Mouse (Mus musculus) spleen, postnatal 10 days (tissue): Measurements from ENCODE around the gene Ppfia3.
"Not testable (repeated sequence)": the region's sequence is repeated elsewhere in the genome, so short reads cannot be mapped to it uniquely, and the experiment has no call there.

Experiments
- DNase-seq, 2 experiments: peaks; one replicate each; pipeline ENCODE4 v3.0.0; 2021 to 2022; ENCODE audit warnings: low spot score in 2 of 2

Gene Ppfia3

DNA sequence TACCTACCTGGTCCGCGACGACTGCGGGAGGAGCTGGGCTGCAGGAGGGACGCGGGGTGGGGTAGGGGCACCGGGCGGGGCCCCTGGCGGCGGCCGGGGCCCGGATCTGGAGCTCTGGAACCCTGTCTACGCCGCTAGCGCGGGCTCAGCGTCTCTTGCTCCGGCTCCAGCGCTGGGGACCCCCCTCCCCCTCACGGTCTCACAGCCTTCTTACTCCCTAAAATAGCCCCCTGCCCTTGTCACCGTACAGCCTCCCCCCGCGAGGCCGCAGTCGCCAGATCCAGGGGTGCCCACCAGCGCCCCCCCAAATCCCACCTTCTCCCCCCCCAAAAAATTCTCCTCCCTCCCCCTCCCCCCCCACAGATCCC lies at the start of gene Ppfia3:
Ppfia3 (minus strand) TSS at position 368 of the 368 bp plus-strand sequence.
- DNase-seq: no peak

DNA sequence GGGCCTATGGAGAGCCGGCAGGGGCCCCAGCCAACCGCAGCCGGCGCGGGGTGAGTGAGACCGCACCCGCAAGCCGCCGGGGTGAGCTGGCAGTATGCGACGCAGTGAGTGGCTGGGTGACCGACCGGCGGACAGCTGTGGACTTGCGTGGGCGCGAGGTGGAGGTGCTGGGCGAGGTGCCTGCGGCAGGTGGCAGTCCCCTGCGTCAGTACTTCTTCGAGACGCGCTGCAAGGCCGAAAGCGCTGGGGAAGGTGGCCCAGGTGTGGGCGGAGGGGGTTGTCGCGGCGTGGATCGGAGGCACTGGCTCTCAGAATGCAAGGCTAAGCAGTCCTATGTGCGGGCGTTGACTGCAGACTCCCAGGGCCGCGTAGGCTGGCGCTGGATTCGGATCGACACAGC lies 48.8 kb upstream of the Ppfia3 start:
- no peak for DNase-seq

DNA sequence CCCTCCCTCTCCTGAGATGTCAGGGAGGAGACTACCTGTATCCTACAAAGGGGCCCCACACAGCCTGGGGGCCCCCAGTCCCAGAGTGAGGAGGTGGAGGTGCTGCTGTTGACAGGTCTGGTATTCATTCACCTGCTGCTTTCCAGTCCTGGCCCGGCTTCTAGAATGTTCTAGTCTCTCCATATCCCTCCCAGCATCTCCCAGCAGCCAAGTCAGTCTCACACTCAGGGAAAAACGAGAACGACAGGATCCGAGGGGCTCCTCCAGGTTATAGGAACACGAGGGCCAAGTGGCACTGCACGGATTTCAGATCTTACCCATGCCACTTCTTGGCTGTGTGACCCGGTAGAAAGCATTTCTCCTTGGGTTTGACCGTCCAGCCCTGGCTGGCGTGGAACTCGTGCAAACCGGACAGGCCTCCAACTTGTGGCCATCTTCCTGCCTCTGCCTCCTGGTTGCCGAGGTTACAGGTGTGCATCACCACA lies 48.0 kb upstream of the Ppfia3 start:
- DNase-seq: no peak

DNA sequence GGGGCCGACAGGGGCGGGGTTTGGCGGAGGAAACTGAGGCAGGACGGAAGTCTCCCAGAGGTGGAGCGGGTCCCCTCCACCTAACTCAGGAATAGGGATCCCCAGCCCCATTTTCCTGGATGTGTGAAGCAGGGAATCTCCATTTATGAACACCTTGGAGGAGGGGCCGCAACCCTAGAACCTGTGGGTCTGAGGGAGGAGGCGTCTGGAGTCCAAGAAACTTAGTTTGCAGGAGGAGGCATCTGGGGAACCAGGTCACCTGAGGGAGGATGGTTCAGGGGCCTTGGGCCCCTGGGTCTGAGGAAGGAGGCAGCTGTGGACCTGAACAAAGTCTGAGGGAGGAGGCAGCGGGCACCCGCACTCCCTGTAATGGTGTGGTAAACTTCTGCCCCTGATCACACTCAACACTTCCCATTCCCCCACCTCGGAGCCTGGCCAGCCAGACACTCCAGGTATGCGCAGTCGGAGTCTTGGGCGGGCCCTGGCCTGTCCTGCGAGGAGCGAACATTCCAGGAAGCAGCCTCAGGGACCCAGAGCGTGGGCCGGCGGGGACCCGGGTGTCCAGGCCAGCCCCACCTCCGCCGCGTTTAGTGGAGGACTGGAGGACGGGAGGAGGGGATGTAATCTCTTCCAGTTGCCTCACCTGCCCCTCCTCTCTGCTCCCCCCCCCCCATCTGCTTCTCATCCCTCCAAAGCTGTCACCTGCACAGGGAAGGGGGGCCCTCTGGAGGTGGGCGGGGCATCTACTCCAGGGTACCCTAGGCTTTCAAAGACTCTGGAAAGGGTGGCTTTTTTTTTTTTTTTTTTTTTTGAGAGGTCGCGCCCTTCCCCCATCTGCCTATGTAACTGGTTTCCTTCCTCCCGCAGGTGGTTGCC lies 47.3 kb upstream of the Ppfia3 start:
- no peak for DNase-seq

DNA sequence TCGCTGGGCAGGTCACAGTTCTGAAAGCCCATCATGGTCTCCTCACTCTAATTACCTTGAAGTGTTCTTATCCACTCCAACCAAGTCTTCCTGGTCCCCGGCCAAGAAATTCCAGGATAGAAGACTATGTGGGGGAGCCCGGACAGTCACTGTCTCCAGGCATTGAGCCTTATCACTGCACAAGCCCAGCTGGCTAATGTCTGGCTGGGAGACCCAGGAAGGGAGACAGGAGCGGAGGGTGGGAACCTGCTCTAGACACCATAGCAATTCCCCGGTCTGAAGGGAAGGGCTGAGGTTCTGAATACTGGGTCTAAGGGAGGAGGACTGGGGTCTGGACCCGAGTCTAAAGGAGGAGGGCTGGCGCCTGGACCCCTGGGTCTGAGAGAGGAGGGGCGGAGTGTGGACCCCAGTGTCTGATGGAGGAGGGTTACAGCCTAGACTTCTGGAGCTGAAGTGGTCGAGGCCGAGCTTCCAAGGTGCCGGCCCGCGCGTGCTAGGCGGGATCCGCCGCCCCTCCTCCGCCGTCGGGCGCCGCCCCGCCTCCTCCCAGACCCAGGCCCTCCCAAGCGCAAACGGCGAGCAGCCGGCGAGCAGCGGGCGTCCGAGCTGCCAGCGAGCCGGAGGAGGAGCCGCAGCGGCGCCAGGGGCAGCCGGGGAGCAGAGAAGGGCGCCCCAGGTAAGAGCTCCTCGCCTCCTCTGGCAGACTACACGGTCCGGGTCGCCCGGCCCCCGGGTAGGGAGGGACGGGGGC lies 46.5 kb upstream of the Ppfia3 start, which contains the start of gene Ntf5:
Ntf5 (plus strand) TSS at position 583 of the 751 bp plus-strand sequence.
- no peak for DNase-seq

DNA sequence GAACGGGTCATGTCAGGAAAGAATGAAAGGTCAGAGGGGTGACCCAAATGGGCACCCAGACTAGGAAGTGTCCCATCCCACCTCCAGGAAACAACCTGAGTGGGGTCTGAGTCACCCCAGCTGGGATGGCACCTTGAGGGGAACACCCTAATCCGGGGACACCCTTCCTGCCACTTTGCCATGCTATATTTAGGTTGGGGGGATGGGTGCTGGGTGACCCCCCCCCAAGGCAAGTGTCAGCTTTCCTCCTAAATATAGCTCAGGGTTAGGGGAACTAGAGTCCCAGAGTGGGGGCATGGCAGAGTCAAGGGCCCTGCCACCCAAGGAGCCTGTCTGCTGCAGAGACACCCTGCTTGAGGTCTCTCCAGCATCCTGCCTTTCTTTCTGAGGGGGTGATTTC lies 45.6 kb upstream of the Ppfia3 start:
- DNase-seq: no peak

DNA sequence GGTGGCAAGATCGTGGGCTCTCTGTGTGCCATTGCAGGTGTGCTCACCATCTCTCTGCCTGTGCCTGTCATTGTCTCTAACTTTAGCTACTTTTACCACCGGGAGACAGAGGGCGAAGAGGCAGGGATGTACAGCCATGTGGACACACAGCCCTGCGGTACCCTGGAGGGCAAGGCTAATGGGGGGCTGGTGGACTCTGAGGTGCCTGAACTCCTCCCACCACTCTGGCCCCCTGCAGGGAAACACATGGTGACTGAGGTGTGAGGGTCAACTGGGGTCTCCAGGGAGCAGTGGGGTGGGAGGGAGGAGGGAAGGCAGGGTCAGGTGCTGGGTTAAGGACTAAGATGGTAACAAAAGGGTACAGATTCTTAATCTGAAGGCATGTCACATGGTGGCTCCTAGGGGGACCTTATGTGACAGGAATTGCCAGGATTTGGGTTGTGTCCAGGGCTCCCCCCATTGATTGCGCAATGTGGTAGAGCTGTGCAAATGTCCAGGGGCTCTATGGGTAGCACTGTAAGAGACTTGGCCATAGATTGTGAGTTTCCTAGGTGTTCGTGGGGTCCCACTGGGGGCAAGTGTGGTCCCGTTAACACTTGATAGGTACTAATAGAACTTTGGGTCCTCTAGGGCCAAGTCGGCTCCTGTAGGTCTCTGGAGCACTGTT lies 42.8 kb upstream of the Ppfia3 start:
- no peak for DNase-seq

DNA sequence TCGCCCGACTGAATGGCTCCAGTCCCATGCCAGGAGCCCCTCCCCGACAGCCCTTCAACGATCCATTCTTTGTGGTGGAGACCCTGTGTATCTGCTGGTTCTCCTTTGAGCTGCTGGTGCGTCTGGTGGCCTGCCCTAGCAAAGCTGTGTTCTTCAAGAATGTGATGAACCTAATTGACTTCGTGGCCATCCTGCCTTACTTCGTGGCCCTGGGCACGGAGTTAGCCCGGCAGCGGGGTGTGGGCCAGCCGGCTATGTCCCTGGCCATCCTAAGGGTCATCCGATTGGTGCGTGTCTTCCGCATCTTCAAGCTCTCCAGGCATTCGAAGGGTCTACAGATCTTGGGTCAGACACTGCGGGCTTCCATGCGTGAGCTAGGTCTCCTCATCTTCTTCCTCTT lies 42.1 kb upstream of the Ppfia3 start:
- DNase-seq: no peak

DNA sequence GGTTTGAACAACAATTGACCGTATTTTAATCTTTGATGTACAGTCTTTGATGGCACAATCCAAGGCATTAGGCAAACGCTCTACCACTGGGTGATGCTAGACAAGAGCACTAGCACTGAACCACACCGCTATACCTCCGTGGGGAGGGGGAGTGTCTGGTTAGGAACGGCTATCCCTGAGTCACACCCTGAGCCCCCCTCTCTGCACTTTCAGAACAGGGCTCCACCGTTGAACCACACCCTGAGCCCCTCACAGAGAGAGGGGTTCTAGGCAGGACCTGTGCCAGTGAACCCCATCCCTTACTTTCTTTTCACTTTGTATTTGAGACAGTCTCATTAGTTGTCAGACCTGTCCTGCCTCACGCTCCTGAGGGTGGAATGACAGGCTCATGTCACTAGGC lies 41.5 kb upstream of the Ppfia3 start:
- DNase-seq: no peak

DNA sequence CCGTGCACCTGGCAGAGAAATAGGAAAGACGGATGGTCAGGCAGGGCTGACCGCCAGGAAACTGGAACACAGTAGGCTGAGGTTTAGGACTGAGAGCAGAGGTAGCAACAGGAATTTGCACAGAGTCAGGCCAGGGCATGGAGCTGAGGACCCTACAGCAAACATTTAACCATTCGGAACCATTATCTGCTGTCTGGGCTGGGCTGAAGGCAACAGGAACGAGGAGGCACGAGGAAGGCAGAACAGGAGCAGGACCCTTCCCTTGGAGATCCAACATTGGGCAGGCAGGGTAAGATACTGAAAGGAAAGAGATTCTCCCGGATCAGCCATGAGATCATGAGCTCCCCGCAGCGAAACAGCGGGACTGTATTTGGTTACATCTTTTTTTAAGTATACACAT lies 41.0 kb upstream of the Ppfia3 start:
- no peak for DNase-seq

DNA sequence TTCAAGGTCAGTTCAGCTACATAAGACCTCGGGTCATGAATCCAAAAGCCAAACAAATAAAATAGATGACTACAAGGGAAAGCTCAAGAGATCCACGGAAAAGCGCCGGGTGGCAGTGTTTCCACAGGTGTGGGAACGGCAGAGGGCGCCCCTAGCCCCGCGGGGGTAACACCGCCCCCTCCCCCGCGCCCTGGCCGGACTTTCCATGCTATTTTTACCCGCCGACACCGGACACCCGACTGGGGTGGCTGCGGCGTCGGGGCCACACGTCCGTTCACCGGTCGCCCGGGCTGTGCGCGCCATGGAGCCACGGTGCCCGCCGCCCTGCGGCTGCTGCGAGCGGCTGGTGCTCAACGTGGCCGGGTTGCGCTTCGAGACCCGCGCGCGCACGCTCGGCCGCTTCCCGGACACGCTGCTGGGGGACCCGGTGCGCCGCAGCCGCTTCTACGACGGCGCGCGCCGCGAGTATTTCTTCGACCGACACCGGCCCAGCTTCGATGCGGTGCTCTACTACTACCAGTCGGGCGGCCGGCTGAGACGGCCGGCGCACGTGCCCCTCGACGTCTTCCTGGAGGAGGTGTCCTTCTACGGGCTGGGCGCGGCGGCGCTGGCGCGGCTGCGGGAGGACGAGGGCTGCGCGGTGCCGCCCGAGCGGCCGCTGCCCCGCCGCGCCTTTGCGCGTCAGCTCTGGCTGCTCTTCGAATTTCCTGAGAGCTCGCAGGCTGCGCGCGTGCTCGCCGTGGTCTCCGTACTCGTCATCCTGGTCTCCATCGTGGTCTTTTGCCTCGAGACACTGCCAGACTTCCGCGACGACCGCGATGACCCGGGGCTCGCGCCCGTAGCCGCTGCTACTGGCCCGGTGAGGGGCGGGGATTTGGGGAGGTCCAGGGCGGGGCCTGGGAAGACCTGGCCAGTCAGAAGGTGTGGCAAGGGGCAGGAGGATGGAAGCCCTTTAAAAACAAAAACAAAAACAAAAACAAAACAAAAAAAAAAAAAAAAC lies 39.6 kb upstream of the Ppfia3 start:
- no peak for DNase-seq

DNA sequence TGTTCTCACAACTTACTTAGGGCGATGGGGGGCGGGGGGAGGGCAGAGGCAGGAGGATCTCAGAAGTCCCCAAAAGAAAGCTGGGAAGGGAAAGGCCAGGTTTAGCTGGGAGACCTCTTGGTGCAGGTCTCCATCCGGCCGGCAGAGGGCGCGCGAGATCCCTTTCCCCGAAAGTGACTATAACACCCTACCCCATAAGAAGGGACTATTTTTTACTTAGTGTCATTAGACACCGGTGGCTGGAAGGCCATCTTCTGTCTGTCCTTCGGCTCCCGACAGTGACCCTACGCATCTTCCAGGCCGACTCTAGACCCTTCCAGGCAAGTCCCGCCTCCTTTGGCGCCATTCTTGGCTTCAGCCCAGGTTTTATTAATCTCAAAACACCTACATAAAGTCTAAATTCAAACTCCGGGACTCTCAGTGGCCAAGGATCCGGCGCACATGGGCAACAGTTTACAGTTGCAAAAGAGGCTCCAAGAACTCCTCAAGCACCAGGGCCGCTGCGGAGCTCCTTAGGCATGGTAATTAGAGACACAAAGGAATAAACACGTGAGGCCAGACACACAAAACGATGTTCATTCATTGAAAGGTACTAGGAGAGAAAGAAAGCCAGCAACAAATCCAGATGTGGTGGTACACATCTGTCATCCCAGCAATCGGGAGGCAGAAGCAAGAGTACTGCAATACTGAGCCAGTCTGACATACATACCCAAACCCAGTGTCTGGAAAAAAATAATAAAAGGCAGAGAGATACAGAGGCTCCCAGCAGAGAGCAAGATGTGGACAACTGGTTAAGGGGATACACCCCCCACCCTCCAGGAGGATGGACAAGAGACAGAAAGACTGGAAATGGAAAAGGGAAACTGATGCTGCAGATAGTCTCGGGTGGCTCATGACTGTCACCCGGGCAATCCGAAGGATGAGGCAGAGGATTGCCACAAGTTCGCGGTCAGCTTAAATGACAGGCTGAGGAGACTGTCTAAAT lies 38.6 kb upstream of the Ppfia3 start, which contains the start of gene Kcna7:
Kcna7 (plus strand) TSS at position 563 of the 985 bp plus-strand sequence.
- DNase-seq: peak; percentile 74 to 86

DNA sequence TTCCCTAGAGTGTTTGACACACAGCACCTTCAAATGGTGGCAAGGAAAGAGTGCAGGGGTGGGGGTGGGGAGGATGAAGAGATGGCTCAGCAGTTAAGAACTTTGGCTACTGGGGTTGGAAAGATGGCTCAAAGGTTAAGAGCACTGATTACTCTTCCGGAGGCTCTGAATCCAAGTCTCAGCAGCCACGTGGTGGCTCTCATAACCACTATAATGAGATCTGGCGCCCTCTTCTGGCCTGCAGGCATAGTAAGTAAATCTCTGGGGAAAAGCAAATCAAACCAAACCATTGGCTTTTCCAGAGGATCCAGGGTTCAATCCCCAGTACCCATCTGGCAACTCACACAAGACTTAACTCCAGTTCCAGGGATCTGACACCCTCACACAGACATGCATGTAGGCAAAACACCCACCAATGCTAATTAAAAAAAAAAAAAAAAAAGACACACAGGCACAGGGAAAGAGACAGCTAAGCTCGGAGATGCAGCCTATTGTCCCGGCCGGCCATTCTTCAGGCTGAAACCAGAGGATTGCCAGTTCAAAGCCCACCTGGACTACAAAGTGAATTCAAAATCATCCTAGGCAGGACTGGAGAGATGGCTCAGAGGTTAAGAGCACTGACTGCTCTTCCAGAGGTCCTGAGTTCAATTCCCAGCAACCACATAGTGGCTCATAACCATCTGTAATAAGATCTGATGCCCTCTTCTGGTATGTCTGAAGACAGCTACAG lies 36.9 kb upstream of the Ppfia3 start:
- peak; percentile 42 to 84 for DNase-seq

DNA sequence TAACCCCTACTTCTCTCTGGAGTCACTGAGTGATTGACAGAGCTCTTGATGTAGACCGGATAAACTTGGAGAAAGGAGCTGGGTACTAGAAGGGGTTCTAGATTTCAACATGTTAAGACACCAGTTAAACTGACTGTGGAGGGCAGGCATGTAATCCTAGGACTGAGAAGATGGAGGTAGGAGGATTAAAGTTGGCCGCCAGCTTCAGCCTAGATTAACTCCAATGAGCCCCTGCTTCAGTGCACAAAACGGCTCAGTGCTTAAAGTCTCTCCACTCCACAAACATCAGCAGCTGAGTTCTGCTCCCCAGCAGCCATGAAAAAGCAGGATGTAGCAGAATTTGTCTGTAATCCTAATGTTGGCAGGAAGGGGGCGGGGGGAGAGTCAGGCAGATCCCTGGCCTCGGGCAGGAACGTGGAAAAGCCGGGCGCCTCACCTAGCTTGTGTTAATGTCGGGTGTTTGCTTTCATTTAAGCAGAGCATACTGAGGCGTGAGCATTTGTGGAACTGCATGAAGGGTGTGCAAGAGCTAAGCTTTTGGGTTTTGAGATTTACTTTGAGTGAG lies 34.8 kb upstream of the Ppfia3 start:
- DNase-seq: no peak

DNA sequence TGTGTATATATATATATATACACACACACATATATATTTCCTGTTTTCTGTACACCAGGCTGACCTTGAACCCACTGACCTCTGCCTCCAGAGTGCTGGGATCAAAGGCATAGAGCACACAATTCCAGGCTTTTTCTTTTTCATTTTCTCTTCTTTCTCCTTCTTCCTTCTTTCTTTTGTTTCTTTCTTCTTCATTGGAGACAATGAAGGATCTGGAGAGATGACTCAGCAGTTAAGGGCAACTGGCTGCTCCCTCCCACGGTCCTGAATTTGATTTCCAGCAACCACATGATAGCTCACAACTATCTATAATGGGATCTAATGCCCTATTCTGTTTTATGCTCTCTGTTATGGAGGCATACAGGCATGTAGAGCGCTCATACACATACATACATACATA lies 30.0 kb upstream of the Ppfia3 start:
- DNase-seq: no peak

DNA sequence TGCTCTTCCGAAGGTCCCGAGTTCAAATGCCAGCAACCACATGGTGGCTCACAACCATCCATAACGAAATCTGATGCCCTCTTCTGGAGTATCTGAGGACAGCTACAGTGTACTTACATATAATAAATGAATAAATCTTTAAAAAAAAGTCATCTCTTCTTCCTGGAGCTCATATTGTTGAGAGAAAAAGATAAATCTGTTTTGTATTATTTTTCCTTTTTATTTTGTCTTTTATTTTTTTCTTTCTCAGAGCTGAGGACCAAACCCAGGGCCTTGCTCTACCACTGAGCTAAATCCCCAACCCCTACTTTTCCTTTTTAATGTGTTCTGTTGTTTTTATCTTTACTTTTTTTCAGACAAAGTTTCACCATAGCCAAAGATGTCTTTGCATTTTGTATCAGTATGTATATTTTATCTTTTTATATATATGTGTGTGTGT lies 29.5 kb upstream of the Ppfia3 start:
- not testable (repeated sequence) for DNase-seq

DNA sequence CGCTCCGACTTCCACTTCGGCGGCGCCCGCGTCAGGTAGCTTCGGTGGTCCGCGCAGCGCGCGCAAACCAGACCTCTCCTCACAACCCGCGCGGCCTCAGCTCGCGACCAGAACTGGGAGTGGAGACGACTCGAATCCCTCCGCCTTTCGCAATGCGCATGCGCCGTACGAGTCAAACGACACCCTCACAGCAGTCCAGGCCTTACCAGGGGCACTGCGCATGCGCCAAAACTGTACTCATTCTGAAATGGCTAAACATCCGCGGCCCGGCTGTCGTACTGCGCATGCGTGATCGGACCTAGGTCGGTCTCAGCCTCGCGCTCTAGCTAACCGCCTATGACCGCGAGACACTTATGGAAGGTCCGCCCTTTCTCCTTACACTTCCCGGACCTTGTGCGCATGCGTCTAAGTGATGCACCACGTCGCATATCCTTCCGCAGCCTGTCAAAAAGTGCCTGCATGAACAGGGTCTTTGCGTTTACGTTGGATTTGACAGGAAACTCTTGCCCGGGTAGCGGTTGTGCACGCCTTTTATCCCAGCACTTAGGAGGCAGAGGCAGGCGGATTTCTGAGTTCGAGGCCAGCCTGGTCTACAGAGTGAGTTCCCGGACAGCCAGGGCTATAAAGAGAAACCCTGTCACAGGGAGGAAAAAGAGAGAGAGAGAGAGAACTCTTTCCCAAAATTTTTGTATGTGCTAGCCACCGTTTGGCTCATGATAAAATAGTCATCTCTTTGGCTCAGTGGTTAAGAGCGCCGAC lies 28.9 kb upstream of the Ppfia3 start, which contains the start of gene Snrnp70:
Snrnp70 (minus strand) TSS at position 165 of the 759 bp plus-strand sequence.
- peak; percentile 99 to 100 for DNase-seq

DNA sequence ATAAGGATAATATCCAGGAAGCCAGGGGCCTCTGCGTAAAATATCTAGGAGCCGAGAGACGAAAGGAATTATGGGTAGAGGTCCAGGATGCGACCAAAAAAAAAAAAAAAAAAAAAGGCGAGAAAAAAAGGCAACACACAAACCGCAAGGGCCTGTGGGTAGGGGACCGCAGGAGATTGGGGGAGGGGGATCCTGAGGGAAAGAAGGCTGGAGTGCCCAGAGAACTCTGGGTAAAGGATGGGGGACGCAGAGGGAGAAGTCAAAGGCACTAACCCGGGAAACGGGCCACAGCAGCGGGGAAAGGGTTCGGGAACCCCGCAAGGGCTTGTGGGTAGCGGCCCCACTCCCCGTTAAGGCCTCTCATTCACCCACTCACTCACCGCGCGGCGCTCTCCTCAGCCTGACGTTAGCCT lies 28.3 kb upstream of the Ppfia3 start:
- DNase-seq: no peak
